Mouse (Mus musculus): ENCODE measurements around the gene Ap1b1.

The Ap1b1 gene

GRCm38 (mm10) chr11:4984799-4985198, 1.8 kb upstream of the Ap1b1 start:
- DNase-seq (ENCODE audit: low spot score in 2 of 2): no peak

GRCm38 (mm10) chr11:4987487-4987852, 846 bp downstream of the Ap1b1 start:
- no peak for DNase-seq (ENCODE audit: low spot score in 2 of 2)

- DNase-seq (ENCODE audit: low spot score in 2 of 2): peak in 1 of 2 experiments; percentile 61
Observed at GRCm38 (mm10) chr11:4989187-4989586, 2.6 kb downstream of the Ap1b1 start.

GRCm38 (mm10) chr11:4992471-4992870, 5.8 kb downstream of the Ap1b1 start:
- DNase-seq (ENCODE audit: low spot score in 2 of 2): no peak

- no peak for DNase-seq (ENCODE audit: low spot score in 2 of 2)
Observed at GRCm38 (mm10) chr11:4995676-4996075, 9.1 kb downstream of the Ap1b1 start.

DNA sequence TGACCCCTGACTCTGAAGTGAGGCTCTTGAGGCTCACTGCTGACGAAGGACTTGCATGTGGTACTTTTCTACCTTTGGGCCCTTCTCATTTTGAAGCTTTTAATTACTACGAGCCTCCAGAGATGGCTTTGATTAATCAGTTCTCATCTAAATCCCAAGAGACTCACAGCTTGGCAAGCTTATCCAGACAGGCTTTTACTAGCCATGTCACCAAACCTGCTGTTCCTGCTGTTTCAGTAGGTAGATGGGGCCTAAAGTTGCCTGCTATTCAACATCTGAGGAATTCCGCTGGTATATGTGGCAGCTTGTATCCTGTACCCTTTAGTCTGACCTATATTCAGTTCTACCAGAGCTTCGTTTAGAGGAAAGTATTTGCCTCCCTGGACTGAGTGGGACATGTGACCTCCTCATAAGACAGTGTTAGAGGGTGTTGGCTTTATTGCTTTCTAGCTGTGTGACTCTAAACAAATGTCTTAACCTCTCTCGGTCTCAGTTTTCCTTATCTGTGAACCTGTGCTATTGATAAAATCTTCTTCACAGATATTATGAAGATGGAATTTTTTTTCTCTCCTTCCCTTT, 10.1 kb downstream of the Ap1b1 start:
- no peak for DNase-seq (ENCODE audit: low spot score in 2 of 2)

- DNase-seq (ENCODE audit: low spot score in 2 of 2): peak in 1 of 2 experiments; percentile 51
Observed at GRCm38 (mm10) chr11:4998352-4998751, 11.7 kb downstream of the Ap1b1 start.

DNA sequence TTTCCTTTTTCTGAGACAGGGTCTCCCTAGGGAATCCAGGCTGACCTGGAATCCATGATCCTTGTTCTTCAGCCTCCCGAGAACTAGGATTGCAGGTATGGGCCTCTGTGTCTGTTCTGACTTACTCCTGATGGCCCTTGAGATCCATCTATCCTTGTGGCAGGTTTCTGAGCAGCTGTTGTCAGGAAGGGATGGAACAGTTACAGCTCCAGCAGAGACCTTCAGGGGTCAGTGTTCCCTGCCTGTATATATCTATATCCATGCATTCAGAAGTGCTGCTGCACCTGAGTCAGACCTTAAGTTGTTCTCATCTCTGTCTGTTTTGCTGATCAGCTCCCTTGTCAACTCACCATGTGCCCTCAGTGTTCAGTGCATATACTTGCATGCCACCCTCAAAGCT, 12.1 kb downstream of the Ap1b1 start:
- no peak for DNase-seq (ENCODE audit: low spot score in 2 of 2)

DNA sequence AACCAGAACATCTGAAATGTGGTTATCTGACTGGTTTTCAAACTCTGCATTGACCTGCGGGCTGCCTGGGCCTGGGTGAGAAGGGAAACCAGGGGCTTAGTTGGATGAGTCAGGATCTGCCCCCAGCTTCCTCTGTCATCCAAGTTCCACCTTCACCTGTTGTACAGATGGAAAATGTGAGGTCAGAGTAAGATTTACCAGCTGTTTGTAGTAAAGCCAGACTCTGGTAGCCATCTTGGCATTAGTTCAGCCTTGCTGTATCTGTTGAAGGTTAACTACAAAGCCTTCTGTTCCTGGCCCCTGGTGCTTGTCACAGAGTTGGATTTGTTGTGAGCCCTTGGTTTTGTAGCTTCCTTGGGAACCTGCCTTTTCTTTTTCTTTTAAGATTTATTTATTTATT, 13.6 kb downstream of the Ap1b1 start:
- DNase-seq (ENCODE audit: low spot score in 2 of 2): no peak

DNA sequence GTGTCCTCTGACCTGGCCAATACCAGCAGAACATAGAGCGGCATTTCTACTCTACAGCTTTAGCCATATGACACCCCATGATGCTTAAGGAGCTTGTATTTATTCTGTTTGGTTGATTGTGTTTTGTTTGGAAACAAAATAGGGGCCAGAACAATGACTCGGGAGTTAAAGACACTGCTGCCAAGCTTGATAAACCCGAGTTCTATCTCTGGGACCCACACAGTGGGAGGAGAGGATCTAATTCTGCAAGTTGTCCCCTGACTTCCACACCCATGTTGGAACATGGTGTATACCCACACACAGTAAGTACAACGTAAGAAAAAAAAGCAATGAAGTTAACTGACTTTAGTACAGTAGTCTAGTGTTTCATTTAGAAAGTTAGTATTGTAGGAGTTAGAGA, 16.2 kb downstream of the Ap1b1 start:
- no peak for DNase-seq (ENCODE audit: low spot score in 2 of 2)

- DNase-seq (ENCODE audit: low spot score in 2 of 2): no peak
Observed at GRCm38 (mm10) chr11:5005528-5005927, 18.9 kb downstream of the Ap1b1 start.

GRCm38 (mm10) chr11:5007186-5007585, 20.6 kb downstream of the Ap1b1 start:
- no peak for DNase-seq (ENCODE audit: low spot score in 2 of 2)

DNA sequence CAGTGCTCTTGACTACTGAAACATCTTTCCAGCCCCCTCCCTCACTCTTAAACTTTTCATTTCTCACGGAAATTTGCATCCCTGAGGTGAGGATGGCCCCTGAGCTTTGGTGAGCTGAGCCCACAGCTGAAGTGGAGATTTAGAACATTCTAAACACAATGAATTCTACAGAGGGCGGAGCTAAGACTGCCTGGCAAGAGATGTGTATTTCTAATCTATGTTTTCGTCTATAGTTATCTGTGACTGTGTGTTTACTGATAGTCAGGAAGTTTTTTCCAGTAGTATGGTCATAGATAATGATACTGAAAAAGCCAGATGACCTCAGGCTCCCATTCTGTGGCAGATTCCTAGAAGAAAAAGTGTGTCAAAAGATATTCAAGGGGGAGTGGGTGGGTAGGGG, 22.2 kb downstream of the Ap1b1 start:
- no peak for DNase-seq (ENCODE audit: low spot score in 2 of 2)

DNA sequence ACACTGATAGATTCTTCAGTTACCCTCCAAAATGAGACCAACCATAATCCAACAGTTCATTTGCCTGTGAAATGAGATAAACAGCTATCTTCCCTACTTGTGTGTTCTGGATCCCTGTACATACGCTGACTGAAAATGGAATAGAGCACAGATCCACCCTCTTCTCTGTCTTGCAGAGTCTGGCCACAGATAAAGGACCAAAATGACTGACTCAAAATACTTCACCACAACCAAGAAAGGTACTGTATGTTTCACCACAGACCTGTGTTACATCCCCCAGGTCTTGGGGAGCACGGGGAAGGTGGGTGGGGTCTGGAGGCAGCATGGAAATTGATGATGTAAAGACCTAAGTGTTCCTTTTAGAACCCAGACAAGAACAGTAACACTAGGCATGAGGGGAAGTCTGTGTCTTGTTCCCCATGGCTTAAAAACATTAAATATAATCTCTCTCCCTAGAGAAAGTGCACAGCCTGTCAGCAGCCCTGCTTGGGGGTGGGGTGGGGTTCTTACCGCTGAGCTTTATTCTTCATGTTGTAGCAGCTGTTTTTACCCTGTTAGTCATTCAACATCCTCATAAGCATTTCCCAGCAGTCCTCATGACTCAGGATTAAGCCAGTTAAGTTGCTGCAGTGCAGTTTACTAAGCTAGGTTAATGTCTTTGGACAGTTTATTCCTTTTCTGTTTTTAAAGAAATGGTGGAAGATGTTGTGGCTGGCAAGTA, 22.9 kb downstream of the Ap1b1 start:
- peak; percentile 45 to 50 for DNase-seq (ENCODE audit: low spot score in 2 of 2)

DNA sequence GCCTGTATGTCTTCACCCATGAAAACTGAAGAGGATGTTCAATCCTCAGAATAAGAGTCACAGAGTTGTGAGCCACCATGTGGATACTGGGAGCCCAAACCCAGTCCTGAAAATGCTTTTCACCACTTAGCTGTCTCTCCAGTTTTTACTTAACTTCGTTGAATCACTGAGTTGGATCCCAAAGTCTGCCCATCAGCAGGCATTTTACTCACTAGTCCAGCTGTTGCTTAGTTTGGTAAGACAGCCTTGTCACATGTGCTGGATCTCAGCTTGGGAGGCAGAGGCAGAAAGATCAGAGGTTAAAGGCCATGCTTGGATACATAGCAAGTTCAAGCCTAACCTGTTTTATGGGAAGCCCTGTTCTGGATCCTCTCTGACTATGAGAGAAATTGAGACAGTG, 23.6 kb downstream of the Ap1b1 start:
- DNase-seq (ENCODE audit: low spot score in 2 of 2): no peak

DNA sequence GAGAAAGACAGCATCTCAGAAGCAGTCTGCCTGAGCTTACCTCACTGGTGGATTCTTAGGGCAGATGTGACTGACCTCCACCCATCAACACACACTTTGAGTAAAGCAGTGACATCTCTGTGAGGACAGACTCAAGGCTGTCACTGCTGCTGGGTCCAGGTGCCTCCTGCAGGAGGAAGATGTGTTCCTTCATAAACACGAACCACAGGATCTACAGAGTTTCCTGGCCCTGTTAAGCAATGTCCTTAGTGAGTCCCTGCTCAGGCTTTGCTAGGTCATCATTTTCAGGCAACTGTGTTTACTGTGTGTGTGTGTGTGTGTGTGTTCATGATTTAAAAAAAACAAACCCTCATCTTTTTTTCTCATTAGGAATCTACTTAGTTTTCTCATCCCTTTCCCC, 24.9 kb downstream of the Ap1b1 start:
- no peak for DNase-seq (ENCODE audit: low spot score in 2 of 2)

GRCm38 (mm10) chr11:5012213-5012715, 25.6 kb downstream of the Ap1b1 start:
- DNase-seq (ENCODE audit: low spot score in 2 of 2): no peak

DNA sequence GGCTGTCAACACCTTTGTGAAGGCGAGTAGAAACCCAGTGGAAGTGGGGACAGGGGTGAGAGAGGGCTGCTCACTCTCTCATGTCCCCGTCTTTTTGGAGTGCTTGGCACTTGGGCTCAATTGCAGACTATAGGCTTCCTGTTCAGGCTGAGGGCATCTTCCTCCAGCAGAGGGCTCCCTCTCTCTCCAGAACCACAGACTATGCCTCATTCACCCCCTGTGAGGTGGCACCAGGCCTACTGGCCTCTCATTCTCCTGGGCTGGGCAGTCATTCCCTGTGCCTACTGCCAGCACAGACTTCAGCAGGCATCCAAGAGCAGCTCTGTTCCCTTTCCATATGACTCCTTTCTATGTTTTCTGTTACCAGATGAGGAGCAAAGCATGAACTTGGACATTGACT, 29.1 kb downstream of the Ap1b1 start:
- DNase-seq (ENCODE audit: low spot score in 2 of 2): peak in 1 of 2 experiments; percentile 64

- DNase-seq (ENCODE audit: low spot score in 2 of 2): no peak
Observed at GRCm38 (mm10) chr11:5016286-5016685, 29.7 kb downstream of the Ap1b1 start.

- peak in 1 of 2 experiments; percentile 40 for DNase-seq (ENCODE audit: low spot score in 2 of 2)
Observed at GRCm38 (mm10) chr11:5017506-5017905, 30.9 kb downstream of the Ap1b1 start.

DNA sequence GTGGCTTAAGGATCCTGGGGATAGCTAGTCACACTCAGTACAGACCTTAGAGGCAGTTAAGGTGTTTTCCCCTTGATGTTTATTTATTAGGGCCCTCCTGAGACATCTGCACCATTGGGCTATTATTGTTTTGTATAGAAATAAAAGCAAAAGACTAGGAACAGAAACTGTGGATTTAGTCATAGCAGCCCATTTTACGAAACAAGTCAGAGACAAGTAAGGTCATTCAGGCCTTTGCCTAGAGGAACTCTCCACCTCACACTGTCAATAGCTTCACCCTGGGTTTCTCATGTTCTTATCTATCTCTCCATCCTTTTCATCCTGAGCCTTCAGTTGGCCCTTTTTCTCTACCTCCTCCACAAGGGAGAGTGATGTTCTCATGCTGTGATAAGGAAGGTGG, 38.5 kb downstream of the Ap1b1 start:
- no peak for DNase-seq (ENCODE audit: low spot score in 2 of 2)

DNA sequence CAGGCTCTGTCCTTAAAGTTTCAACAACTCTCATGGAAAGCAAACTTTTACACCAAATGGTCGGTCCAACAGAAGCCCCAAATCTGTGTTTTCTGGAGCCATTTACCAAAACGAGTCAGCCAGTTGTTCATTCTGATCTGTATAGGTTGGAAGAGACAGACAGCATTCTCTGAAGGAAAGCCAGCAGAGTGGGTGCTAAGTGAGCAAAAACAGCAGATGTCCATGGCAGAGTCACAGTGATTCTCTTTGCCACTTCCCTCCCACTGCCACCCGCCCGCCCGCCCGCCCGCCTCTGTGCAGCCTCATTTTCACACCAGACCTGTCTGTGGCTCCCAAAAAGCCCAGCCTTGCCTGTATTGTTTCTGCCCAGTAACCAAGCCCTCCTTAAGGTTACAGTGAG, 41.6 kb downstream of the Ap1b1 start:
- no peak for DNase-seq (ENCODE audit: low spot score in 2 of 2)

DNA sequence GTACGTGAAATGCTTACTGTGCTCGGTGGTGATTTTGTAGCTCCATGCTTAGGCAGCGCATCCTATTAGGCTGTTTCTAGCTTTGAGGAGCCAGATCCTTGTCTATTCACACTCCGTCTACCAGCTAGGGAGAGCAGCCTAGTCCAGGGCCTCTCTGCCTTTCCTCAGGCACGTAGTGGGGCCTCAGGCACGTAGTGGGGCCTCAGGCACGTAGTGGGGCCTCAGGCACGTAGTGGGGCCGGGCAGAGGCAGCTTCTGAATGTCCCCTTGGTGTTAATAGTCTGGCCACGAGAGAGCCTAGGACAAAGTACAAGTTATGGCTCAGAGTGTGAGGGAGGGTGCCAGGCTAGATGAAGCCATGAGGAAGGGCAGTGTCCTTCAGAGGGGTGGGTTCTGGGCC, 46.1 kb downstream of the Ap1b1 start:
- no peak for DNase-seq (ENCODE audit: low spot score in 2 of 2)

DNA sequence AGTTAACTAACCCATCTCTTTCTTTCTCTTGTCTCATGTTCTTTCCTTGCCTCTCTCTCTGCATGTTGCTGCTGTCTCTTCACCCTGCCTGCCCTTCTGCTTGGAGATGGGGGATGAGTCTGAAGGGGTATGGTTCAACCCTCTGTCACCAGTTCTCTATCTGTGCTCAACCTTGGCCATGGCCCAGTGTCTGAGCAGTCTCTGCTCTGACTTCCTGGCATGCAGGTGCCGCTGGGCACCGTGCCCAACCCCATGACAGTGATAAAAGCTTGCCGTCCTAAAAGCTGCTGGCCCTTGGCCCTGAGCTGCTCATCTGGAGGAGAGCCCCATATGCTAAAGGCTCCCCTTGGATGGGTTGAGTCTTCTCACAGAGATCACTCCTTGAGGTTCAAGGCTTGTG, 46.5 kb downstream of the Ap1b1 start:
- DNase-seq (ENCODE audit: low spot score in 2 of 2): no peak
